ENCODE assay signal across 8 mouse cellular contexts in genomic region chr13:60177106-60177796, GRCm38 (mm10). TPM values are rescaled to one million over a fixed set of nuclear protein-coding genes. Genes with fewer than 3 reads are reported as not detected.
DNase-seq lines count a peak whose midpoint lies in the region; ATAC-seq lines count a peak whose summit lies in the region.

Gene Gas1, minus strand, starts transcription at chr13:60177365.

- peaks cover 1% of the 10 kb centered on the region for H3K27me3 ChIP-seq in intestine, embryonic 15.5 days (replicated peaks)

- H3K9ac ChIP-seq in intestine, embryonic 15.5 days = peak within 1 kb of the TSS; percentile 80

- peak; percentile 68 to 81 for DNase-seq in adrenal gland, postnatal 4 days (ENCODE audit: low spot score in 2 of 2)
- peak; percentile 97 for DNase-seq in embryo, embryonic 9.5 days (ENCODE audit: extremely low spot score)
- peak; percentile 84 to 92 for DNase-seq in gastrocnemius, postnatal 4 days (ENCODE audit: low spot score in 2 of 2)
- peak; percentile 75 to 80 for DNase-seq in left cerebral cortex, postnatal 14 days (ENCODE audit: low spot score in 2 of 2)
- DNase-seq in mesoderm, embryonic 11.5 days (ENCODE audit: low read depth, low spot score) = peak; percentile 97
- peak; percentile 94 for DNase-seq in skeletal muscle tissue, adult 2 months (ENCODE audit: low read depth, low spot score)

- no peaks in the 10 kb centered on the region for H3K36me3 ChIP-seq in intestine, embryonic 15.5 days

- H3K9me3 ChIP-seq in intestine, embryonic 15.5 days = no peaks in the 10 kb centered on the region

- peak within 1 kb of the TSS; percentile 96 for H3K4me2 ChIP-seq in intestine, embryonic 15.5 days (replicated peaks)

- ATAC-seq in intestine, embryonic 15.5 days = peak; percentile 90
- ATAC-seq in activated CD4-positive, CD25-positive, alpha-beta regulatory T cell, adult 4 months = no peak

- peak within 1 kb of the TSS; percentile 69 for H3K4me3 ChIP-seq in intestine, embryonic 15.5 days (replicated peaks)

- H3K27ac ChIP-seq in intestine, embryonic 15.5 days = peak within 1 kb of the TSS; percentile 98

- under 1% methylated on average over 58 of the region's 59 CpGs for WGBS in intestine, embryonic 15.5 days

- intact Hi-C loops in left cerebral cortex, postnatal 14 days (cut with DNase I) = loop anchor here (5.0 kb wide), 3 partner anchors 275 to 335 kb away; no protein-coding TSS in a partner anchor

- H3K4me1 ChIP-seq in intestine, embryonic 15.5 days (replicated peaks) = peaks cover 13% of the 10 kb centered on the region; the same call in 1 of the 2 replicates

RNA-seq across cellular contexts. Expression of gene Gas1, which starts in this region (rescaled TPM):
- total RNA-seq in adrenal gland, postnatal 4 days (2021) = 10 to 100 TPM; 86.7 to 87.7 TPM
- total RNA-seq in gastrocnemius, postnatal 4 days (2021) = 100 to 1,000 TPM; 110 to 125 TPM
- polyA plus RNA-seq in intestine, embryonic 15.5 days (2015; fragmentation: Nextera tagmentation; extraction: Ambion mirVana) = 78.0 and 93.4 TPM in 2 replicates
- total RNA-seq in left cerebral cortex, postnatal 14 days (2021) = 10 to 100 TPM in 1 of 2 experiments, 1 to 10 TPM in 1; 9.1 to 11.2 TPM
- not detected for polyA plus RNA-seq in activated CD4-positive, CD25-positive, alpha-beta regulatory T cell, adult 4 months (2017; shearing (Covaris generic))

Comparison
In these comparisons a context has a peak if more than half of its experiments do, and no peak if none do; other contexts are left out.
1. RNA of gene Gas1 (total RNA-seq): 110 to 125 TPM in gastrocnemius, postnatal 4 days and 86.7 to 87.7 TPM in adrenal gland, postnatal 4 days; 9.1 to 11.2 TPM in left cerebral cortex, postnatal 14 days; every median in the first group is over 4 times any median in the second.
2. RNA of gene Gas1 (polyA plus RNA-seq): 78.0 to 93.4 TPM in intestine, embryonic 15.5 days; not detected in activated CD4-positive, CD25-positive, alpha-beta regulatory T cell, adult 4 months; every median in the first group is over 10 times any median in the second.
3. Peak in every context shown above with its lines, with median percentiles within 50 percentile points of each other: DNase-seq.